Mouse (Mus musculus) gastrocnemius, postnatal 36 days (tissue): ENCODE measurements around the gene Tmem17. TPM values are rescaled to one million over a fixed set of nuclear protein-coding genes. Genes with fewer than 3 reads are reported as not detected.

Source experiments
- DNase-seq, 2 experiments: peaks; one replicate each; pipeline ENCODE4 v3.0.0; 2022
- intact Hi-C: fragments of 180-260 bp; cut with DNase I; formaldehyde crosslinking; loops from one replicate; pipeline ENCODE4 v1.15.1; 2025
- total RNA-seq, 2 experiments: library from RNA; stranded (reverse); gene quantifications; 2 replicates each; pipeline ENCODE4 v1.2.3; 2021

Gene Tmem17
- total RNA-seq, 2 experiments from 2014 or later, result 1.3 to 2.3 TPM

DNA sequence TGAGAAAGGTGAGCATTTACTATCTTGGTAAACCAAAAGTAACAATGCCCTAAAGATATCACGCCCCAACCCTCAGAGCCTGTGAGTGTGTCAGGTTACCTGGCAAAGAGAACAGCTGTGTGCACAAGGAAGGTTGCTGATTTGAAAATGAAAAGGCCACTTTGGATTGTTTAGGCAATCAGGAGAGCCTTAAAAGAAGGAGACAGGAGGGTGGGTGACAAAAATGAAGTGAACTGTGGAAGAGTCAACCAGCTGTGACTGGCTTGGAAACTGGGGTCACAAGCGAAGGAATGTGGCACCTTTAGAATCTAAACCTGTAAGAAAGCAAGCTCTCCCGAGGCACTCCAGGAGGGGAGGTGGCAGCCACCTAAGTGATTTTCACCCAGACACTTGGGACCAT is 51.8 kb downstream of the Tmem17 start:
- intact Hi-C loops, result no loop called here
- no peak for DNase-seq

DNA sequence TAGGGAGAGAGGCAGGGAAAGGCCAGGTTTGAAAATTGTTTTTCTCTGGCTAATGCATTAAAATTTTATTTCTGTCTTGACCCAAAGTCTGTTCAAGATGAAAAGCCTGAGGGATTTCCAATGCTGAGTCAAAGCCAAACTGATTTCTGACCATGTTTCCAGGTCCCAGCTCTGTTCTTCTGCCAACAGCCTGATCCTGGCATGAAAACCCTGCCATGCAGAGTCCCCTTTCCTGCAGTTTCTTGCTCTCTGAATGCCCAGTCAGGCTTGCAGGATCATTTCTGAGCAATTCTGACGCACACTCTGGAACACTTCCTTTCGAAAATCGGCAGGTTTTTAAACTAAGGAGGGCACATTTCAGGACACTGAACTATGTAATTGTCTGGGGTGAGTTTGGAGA is 52.8 kb downstream of the Tmem17 start:
- intact Hi-C loops, result no loop called here
- no peak for DNase-seq

Other genes with a start within 250 kb of the Tmem17 start
- 10 to 100 TPM; 11.5 to 12.7 TPM for gene Ehbp1, start 169.8 kb upstream of the Tmem17 start, total RNA-seq